Mouse (Mus musculus): ENCODE results near the gene Slc22a13. TPM values are rescaled to one million over a fixed set of nuclear protein-coding genes. Genes with fewer than 3 reads are reported as not detected.

Gene Slc22a13
- polyA plus RNA-seq, 1 experiment from 2014 or later: not detected

DNA sequence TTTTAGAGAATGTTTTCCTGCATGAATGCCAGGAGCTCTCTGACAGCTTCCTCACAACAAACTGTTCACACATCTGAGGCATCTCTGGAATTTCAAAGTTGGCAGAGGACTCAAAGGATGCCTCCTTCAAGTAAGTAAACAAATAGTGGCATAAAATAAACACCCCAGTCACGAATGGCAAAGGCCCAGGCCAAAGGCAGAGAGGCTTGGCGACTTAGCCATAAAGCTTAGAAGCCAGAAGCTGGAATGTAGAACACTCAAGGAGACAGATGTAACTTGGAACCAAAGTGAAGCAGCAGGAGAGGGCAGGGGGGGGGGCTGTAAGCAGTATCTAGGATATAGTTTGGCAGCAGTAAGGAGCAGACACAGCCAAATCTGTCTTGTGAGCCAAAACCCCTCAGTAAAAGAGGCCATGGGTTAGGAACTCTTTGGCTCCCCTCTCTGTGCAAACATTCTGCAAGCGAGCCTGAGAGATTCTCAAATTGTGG, 27.6 kb downstream of the Slc22a13 start:
- no peak overlapping the region for H3K9ac ChIP-seq (ENCODE audit: low read depth, low read length)
- H3K27ac ChIP-seq (ENCODE audit: low read depth, low read length): no peak overlapping the region
- no peak overlapping the region for H3K4me3 ChIP-seq (ENCODE audit: low read depth, low read length)
- H3K27me3 ChIP-seq (ENCODE audit: control insufficient read depth, insufficient read depth, low read length): no peaks in the 10 kb centered on the region
- WGBS: 52% methylated on average over 3 of the region's 3 CpGs
- no peaks in the 10 kb centered on the region for H3K9me3 ChIP-seq (ENCODE audit: control insufficient read depth, low read length)
- H3K4me2 ChIP-seq (replicated peaks; ENCODE audit: low read depth, low read length): no peak overlapping the region
- no peak for ATAC-seq (ENCODE audit: low FRiP score)
- no peaks in the 10 kb centered on the region for H3K36me3 ChIP-seq (ENCODE audit: control insufficient read depth, insufficient read depth, low read length)
- no peak for DNase-seq (ENCODE audit: low spot score)
- H3K4me1 ChIP-seq (replicated peaks; ENCODE audit: control insufficient read depth, insufficient read depth, low read length): no peaks in the 10 kb centered on the region

DNA sequence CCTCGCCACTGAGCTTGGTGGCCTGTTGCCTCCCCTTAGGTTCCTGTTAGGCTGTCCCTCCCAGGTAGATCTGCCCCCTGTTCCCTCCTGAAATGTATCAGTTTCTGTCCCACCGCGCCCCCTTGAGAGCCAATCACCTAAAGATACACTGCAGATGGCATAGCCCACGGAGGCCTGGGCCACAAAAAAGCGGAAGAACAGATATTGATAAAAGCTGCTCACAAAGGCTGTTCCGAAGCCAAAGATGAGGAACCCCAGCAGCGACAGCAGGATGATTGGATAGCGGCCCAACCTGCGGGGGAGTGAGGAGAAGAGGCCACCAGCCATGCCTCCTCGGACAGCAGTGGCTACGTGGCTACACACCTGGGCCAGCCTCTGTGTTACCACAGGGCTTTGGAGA, 29.6 kb downstream of the Slc22a13 start:
- Histone ChIP-seq H3K9me3 (ENCODE audit: control insufficient read depth, low read length) (no peaks in the 10 kb centered on the region), H3K36me3 (ENCODE audit: control insufficient read depth, insufficient read depth, low read length) (no peaks in the 10 kb centered on the region), H3K27ac (ENCODE audit: low read depth, low read length) (no peak overlapping the region), H3K4me2 (replicated peaks; ENCODE audit: low read depth, low read length) (no peak overlapping the region), H3K4me1 (replicated peaks; ENCODE audit: control insufficient read depth, insufficient read depth, low read length) (no peaks in the 10 kb centered on the region), H3K4me3 (ENCODE audit: low read depth, low read length) (no peak overlapping the region), H3K27me3 (ENCODE audit: control insufficient read depth, insufficient read depth, low read length) (no peaks in the 10 kb centered on the region), H3K9ac (ENCODE audit: low read depth, low read length) (no peak overlapping the region)
- no peak for DNase-seq (ENCODE audit: low spot score)
- ATAC-seq (ENCODE audit: low FRiP score): no peak
- 90% methylated on average over 11 of the region's 11 CpGs for WGBS

DNA sequence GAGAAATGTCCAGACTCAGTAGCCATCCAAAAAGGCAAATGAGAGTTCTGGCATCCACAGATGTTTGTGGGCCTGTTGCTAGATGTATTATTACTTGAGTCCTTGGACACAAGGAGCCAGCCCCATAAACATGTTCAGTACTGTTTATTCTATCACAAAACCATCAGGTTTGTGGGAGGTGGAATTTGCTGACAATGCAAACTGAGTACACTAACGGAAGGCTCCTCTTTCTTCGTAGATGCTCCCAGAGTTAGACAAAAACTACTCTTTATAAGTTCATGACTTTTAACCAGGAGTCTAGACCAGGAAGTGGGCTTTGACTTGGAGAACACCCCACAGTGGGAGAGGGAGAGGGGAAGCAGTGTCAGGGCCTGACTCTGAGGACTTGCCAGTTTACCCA, 41.3 kb downstream of the Slc22a13 start:
- Histone ChIP-seq H3K4me3 (ENCODE audit: low read depth, low read length) (no peak overlapping the region), H3K36me3 (ENCODE audit: control insufficient read depth, insufficient read depth, low read length) (no peaks in the 10 kb centered on the region), H3K4me2 (replicated peaks; ENCODE audit: low read depth, low read length) (no peak overlapping the region), H3K27ac (ENCODE audit: low read depth, low read length) (no peak overlapping the region), H3K4me1 (replicated peaks; ENCODE audit: control insufficient read depth, insufficient read depth, low read length) (no peaks in the 10 kb centered on the region), H3K27me3 (ENCODE audit: control insufficient read depth, insufficient read depth, low read length) (no peaks in the 10 kb centered on the region), H3K9ac (ENCODE audit: low read depth, low read length) (no peak overlapping the region), H3K9me3 (ENCODE audit: control insufficient read depth, low read length) (no peaks in the 10 kb centered on the region)
- WGBS: 94% methylated on average over 2 of the region's 2 CpGs
- DNase-seq (ENCODE audit: low spot score) (no peak), ATAC-seq (ENCODE audit: low FRiP score) (no peak)

DNA sequence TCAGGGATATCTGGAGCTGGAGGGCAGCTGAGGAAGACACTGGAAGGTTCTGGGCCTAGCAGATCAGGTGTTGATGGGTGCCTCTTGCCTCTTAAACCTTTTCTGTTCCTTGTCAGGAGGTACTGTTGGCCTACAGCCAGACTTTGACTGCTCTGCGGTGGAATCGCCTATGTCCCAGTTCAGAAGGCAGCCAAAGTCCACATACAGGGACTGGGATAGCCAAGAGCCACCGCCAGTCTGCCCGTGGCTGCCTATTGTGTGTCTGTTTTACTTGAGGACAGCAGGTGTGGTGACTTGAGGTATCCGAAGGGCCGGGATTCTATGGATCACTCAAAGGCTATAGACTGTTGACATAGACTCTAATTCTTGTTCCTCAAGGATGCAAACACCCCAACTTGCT, 43.4 kb downstream of the Slc22a13 start:
- Histone ChIP-seq H3K4me3 (ENCODE audit: low read depth, low read length) (no peak overlapping the region), H3K27me3 (ENCODE audit: control insufficient read depth, insufficient read depth, low read length) (no peaks in the 10 kb centered on the region), H3K4me2 (replicated peaks; ENCODE audit: low read depth, low read length) (no peak overlapping the region), H3K27ac (ENCODE audit: low read depth, low read length) (no peak overlapping the region), H3K9me3 (ENCODE audit: control insufficient read depth, low read length) (no peaks in the 10 kb centered on the region), H3K36me3 (ENCODE audit: control insufficient read depth, insufficient read depth, low read length) (no peaks in the 10 kb centered on the region), H3K9ac (ENCODE audit: low read depth, low read length) (no peak overlapping the region), H3K4me1 (replicated peaks; ENCODE audit: control insufficient read depth, insufficient read depth, low read length) (no peaks in the 10 kb centered on the region)
- ATAC-seq (ENCODE audit: low FRiP score) (no peak), DNase-seq (ENCODE audit: low spot score) (no peak)
- 94% methylated on average over 6 of the region's 6 CpGs for WGBS

DNA sequence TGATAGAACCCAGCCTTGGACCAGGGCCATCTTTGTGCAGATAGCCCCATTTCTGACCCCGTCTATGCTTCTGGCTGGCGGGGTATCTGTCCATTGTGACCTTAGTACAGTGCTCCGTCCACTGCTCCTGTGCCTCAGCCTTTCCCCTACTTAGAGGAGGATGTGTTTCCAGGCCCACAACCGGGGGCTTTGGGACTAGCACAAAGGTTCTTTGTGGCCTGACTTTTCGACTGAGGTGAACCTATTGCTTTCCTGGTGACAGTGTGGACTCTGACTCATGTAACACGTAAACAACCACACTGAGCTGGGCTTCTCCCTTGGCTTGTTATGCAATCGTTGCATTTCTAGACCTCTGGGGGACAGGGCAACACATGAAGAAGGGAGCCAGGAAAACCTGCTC, 44.2 kb downstream of the Slc22a13 start:
- H3K27ac ChIP-seq (ENCODE audit: low read depth, low read length): no peak overlapping the region
- ATAC-seq (ENCODE audit: low FRiP score): no peak
- no peaks in the 10 kb centered on the region for H3K4me1 ChIP-seq (replicated peaks; ENCODE audit: control insufficient read depth, insufficient read depth, low read length)
- H3K4me3 ChIP-seq (ENCODE audit: low read depth, low read length): no peak overlapping the region
- 85% methylated on average over 7 of the region's 7 CpGs for WGBS
- no peak for DNase-seq (ENCODE audit: low spot score)
- no peaks in the 10 kb centered on the region for H3K27me3 ChIP-seq (ENCODE audit: control insufficient read depth, insufficient read depth, low read length)
- no peaks in the 10 kb centered on the region for H3K9me3 ChIP-seq (ENCODE audit: control insufficient read depth, low read length)
- H3K4me2 ChIP-seq (replicated peaks; ENCODE audit: low read depth, low read length): no peak overlapping the region
- no peak overlapping the region for H3K9ac ChIP-seq (ENCODE audit: low read depth, low read length)
- no peaks in the 10 kb centered on the region for H3K36me3 ChIP-seq (ENCODE audit: control insufficient read depth, insufficient read depth, low read length)

DNA sequence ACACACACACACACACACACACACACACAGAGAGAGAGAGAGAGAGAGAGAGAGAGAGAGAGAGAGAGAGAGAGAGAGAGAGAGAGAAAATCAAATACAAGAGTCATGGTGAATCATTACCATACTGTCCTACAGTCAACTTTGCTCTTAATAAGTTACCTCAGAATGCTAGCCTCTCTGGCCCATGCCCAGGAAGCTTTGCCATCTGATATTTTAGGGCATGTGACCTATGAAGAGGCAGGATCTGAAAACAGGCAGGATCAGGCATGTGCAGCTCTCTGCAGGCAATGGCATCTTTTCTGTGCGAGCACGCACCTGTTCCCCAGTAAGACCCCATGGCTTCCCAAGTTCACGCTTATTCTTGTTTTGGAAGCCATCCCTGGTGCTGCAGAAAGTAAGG, 48.2 kb downstream of the Slc22a13 start:
- Histone ChIP-seq H3K36me3 (ENCODE audit: control insufficient read depth, insufficient read depth, low read length) (no peaks in the 10 kb centered on the region), H3K9me3 (ENCODE audit: control insufficient read depth, low read length) (no peaks in the 10 kb centered on the region), H3K27ac (ENCODE audit: low read depth, low read length) (no peak overlapping the region), H3K4me3 (ENCODE audit: low read depth, low read length) (no peak overlapping the region), H3K4me2 (replicated peaks; ENCODE audit: low read depth, low read length) (no peak overlapping the region), H3K4me1 (replicated peaks; ENCODE audit: control insufficient read depth, insufficient read depth, low read length) (no peaks in the 10 kb centered on the region), H3K9ac (ENCODE audit: low read depth, low read length) (no peak overlapping the region), H3K27me3 (ENCODE audit: control insufficient read depth, insufficient read depth, low read length) (peaks cover 4% of the 10 kb centered on the region; the same call in 1 of the 2 replicates)
- ATAC-seq (ENCODE audit: low FRiP score) (no peak), DNase-seq (ENCODE audit: low spot score) (no peak)
- WGBS: 92% methylated on average over 3 of the region's 3 CpGs

DNA sequence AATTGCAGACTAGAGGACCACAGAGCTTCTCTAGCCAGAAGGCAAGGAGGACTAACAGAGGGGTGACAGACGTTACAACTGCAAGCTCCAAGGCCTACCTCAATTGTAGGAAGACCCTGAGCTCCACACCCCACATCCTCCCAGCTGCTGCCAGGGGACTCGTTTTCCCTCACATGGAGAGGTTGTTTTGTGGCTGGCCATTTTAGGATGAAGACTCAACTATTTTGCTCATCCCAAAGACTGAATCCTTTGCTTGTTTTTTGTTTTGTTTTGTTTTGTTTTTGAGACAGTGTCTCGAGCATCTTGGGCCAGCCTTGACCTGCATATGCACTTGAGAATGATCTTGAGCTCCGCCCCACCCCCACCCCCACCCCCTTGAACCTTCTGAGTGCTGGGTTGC, 50.0 kb downstream of the Slc22a13 start, which contains the start of gene Gm47289:
Gene Gm47289 (plus strand): TSS at position 301 of the 400 bp plus-strand sequence.
- Histone ChIP-seq H3K36me3 (ENCODE audit: control insufficient read depth, insufficient read depth, low read length) (no peaks in the 10 kb centered on the region), H3K9ac (ENCODE audit: low read depth, low read length) (no peak within 1 kb of the TSS), H3K9me3 (ENCODE audit: control insufficient read depth, low read length) (no peaks in the 10 kb centered on the region), H3K4me2 (replicated peaks; ENCODE audit: low read depth, low read length) (no peak within 1 kb of the TSS), H3K27me3 (ENCODE audit: control insufficient read depth, insufficient read depth, low read length) (peaks cover 5% of the 10 kb centered on the region; the same call in 1 of the 2 replicates), H3K27ac (ENCODE audit: low read depth, low read length) (no peak within 1 kb of the TSS), H3K4me3 (ENCODE audit: low read depth, low read length) (no peak within 1 kb of the TSS), H3K4me1 (replicated peaks; ENCODE audit: control insufficient read depth, insufficient read depth, low read length) (no peaks in the 10 kb centered on the region)
- no peak for ATAC-seq (ENCODE audit: low FRiP score)
- 58% methylated on average over 4 of the region's 4 CpGs for WGBS
- no peak for DNase-seq (ENCODE audit: low spot score)

DNA sequence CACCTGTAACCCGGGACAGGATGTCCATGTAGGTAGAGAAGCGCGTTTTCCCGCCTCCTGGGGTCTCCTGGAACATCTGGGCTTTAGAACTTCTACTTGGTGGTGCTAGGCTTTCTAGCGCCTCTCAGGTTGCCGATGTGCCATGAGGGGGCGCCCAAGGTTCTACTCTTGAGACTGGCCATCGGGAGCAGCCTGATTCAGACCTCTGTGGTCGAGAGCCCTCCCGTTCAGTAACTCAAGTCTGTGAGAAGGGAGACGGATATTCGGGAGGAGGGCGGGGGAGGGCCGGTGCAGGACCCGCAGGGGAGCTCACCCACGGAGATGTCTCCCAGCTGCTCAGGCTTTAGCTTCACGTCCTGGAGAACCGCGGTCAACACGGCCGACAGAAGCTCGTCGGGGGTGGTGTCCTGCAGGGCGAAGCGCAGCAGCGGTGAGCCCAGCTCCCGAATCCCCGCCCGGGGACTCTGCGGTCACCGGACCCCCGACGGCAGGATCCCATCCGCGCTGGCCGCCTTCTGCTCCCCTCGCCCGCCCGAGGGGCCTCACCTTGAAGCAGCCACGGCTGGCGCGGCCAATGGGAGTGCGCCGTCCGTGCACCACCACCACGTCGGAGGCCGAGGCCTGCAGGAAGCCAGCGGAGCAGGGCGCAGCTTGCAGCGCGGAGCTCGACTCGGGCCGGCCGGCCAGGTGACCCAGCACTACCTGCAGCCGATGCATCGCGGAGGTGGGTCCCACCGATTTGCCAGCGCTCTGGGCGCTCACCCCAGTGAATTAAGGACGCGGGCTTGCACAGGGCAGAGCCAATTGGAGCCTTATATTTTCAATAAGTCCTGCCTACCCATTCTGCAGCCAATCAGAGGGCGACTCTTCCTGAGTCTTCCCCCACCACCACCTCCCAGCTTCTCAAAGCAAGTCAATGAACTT, 52.4 kb downstream of the Slc22a13 start, which contains the start of gene Acaa1b:
Gene Acaa1b (minus strand): TSS at position 816 of the 924 bp plus-strand sequence.
- Histone ChIP-seq H3K4me2 (replicated peaks; ENCODE audit: low read depth, low read length) (peak within 1 kb of the TSS; percentile 58), H3K27ac (ENCODE audit: low read depth, low read length) (no peak within 1 kb of the TSS), H3K27me3 (ENCODE audit: control insufficient read depth, insufficient read depth, low read length) (peaks cover 5% of the 10 kb centered on the region; the same call in 1 of the 2 replicates), H3K36me3 (ENCODE audit: control insufficient read depth, insufficient read depth, low read length) (no peaks in the 10 kb centered on the region), H3K9ac (ENCODE audit: low read depth, low read length) (no peak within 1 kb of the TSS), H3K4me1 (replicated peaks; ENCODE audit: control insufficient read depth, insufficient read depth, low read length) (no peaks in the 10 kb centered on the region), H3K4me3 (ENCODE audit: low read depth, low read length) (peak within 1 kb of the TSS; percentile 47), H3K9me3 (ENCODE audit: control insufficient read depth, low read length) (no peaks in the 10 kb centered on the region)
- WGBS: 1% methylated on average over 59 of the region's 65 CpGs
- ATAC-seq (ENCODE audit: low FRiP score) (peak; percentile 92), DNase-seq (ENCODE audit: low spot score) (peak; percentile 88)

DNA sequence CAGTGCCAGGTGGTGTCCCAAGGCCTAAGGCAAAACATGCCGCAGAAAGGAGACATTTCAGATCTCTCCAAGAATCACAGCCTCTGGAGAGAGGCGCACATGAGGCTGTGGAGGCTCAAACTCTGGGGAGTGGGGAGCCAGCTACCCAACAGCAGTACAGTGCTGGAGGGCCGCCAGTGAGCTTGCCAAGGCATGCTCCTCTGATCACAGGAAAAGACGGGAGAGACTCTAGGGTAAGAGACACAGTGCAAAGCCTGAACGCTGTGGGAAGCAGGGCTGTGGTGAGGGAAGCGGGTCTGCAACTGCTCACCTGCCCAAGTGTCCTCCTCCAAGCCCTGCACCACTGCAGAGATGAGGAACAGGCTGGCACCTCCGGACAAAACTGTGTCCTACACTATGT, 53.1 kb downstream of the Slc22a13 start:
- Histone ChIP-seq H3K36me3 (ENCODE audit: control insufficient read depth, insufficient read depth, low read length) (no peaks in the 10 kb centered on the region), H3K9ac (ENCODE audit: low read depth, low read length) (no peak overlapping the region), H3K27me3 (ENCODE audit: control insufficient read depth, insufficient read depth, low read length) (peaks cover 5% of the 10 kb centered on the region; the same call in 1 of the 2 replicates), H3K4me1 (replicated peaks; ENCODE audit: control insufficient read depth, insufficient read depth, low read length) (no peaks in the 10 kb centered on the region), H3K27ac (ENCODE audit: low read depth, low read length) (no peak overlapping the region), H3K9me3 (ENCODE audit: control insufficient read depth, low read length) (no peaks in the 10 kb centered on the region), H3K4me3 (ENCODE audit: low read depth, low read length) (no peak overlapping the region), H3K4me2 (replicated peaks; ENCODE audit: low read depth, low read length) (no peak overlapping the region)
- 61% methylated on average over 7 of the region's 7 CpGs for WGBS
- DNase-seq (ENCODE audit: low spot score): no peak
- ATAC-seq (ENCODE audit: low FRiP score): no peak
